Mouse (Mus musculus) liver, adult 2 months (tissue): ENCODE results near the gene Sec24a.

Experiments
- CTCF ChIP-seq: fragments of 200-500 bp; IDR thresholded peaks from 2 replicates; pipeline ENCODE4 v1.5.1; 2011; ENCODE audit warnings: low read depth, low read length, control low read depth
- POLR2A ChIP-seq: fragments of 200-500 bp; IDR thresholded peaks from 2 replicates; pipeline ENCODE4 v1.6.1; 2011; ENCODE audit warnings: low read length, control low read depth; ENCODE audit not compliant: insufficient read depth; ENCODE audit errors: extremely low read depth

- TF ChIP-seq CTCF: no peak
- no peak for TF ChIP-seq POLR2A
Observed at GRCm38 (mm10) chr11:51767579-51768220, 4.3 kb upstream of the Sec24a start.
